Mouse (Mus musculus) liver, embryonic 13.5 days (tissue): ENCODE data around the gene Fam193a. TPM values are rescaled to one million over a fixed set of nuclear protein-coding genes. Genes with fewer than 3 reads are reported as not detected.

Experiments
- ATAC-seq: fragments of 200-750 bp; cut with Nextera tagmentation; 2 replicates; pipeline ENCODE4 v1.8.0; 2017; ENCODE audit warnings: low read depth, mild to moderate bottlenecking, moderate number of reproducible peaks, moderate library complexity
- DNase-seq: peaks from one replicate; pipeline ENCODE4 v3.0.0; 2022
- H3K27ac ChIP-seq: fragments of 300-500 bp; sonication (generic); 2 replicates; pipeline ENCODE4 v1.5.1; 2015; ENCODE audit warnings: moderate library complexity, mild to moderate bottlenecking, inconsistent platforms
- H3K27me3 ChIP-seq: fragments of 300-500 bp; sonication (generic); 2 replicates; pipeline ENCODE4 v1.6.1; 2015; ENCODE audit warnings: mild to moderate bottlenecking, inconsistent platforms
- H3K36me3 ChIP-seq: fragments of 300-500 bp; sonication (generic); 2 replicates; pipeline ENCODE4 v1.6.1; 2015; ENCODE audit warnings: mild to moderate bottlenecking, inconsistent platforms
- H3K4me1 ChIP-seq: fragments of 300-500 bp; sonication (generic); replicated peaks from 2 replicates; pipeline ENCODE4 v1.6.1; 2015; ENCODE audit warnings: inconsistent platforms
- H3K4me2 ChIP-seq: fragments of 300-500 bp; sonication (generic); 2 replicates; pipeline ENCODE4 v1.6.1; 2015; ENCODE audit warnings: inconsistent platforms, mild to moderate bottlenecking, moderate library complexity
- H3K4me3 ChIP-seq: fragments of 300-500 bp; sonication (generic); replicated peaks from 2 replicates; pipeline ENCODE4 v1.5.1; 2015; ENCODE audit warnings: mild to moderate bottlenecking, inconsistent platforms
- H3K9ac ChIP-seq: fragments of 300-500 bp; sonication (generic); 2 replicates; pipeline ENCODE4 v1.6.1; 2015; ENCODE audit warnings: mild to moderate bottlenecking, inconsistent platforms
- H3K9me3 ChIP-seq: fragments of 300-500 bp; sonication (generic); replicated peaks from 2 replicates; pipeline ENCODE4 v1.6.1; 2016; ENCODE audit warnings: inconsistent platforms
- WGBS: fragments of 180-500 bp; shearing (Covaris S2); methylation state at CpG from one replicate; pipeline ENCODE4 v1.1.7; 2015; ENCODE audit not compliant: insufficient replicate concordance; 5-methylcytosine and 5-hydroxymethylcytosine counted together
- polyA plus RNA-seq: library from polyadenylated mRNA; unstranded; fragments of >200 nt; fragmentation: Nextera tagmentation; extraction: Ambion mirVana; gene quantifications from 2 replicates; pipeline ENCODE4 v1.2.1, GENCODE M21; 2015

The Fam193a gene
- polyA plus RNA-seq, 1 experiment from 2014 or later, result 3.8 TPM

DNA sequence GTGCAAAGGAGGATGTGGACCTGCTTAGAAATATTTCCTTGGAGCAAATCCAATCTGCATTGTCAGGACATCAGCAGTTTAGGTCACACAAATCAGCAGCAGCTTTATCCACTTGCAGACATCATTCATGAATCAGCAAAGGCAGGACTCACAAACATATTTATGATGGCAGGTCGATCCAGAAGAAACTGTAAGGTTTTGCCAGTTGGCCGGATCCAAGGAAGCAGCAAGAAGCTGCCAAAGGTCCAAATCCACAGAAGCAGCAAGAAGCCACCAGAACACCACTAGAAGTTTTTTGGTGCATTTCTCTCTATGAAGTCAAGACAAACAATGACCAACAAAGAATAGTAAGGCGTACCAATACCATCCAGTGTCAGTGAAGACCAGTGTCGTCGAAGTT is 15.9 kb downstream of the Fam193a start:
- WGBS, result 93% methylated on average over 5 of the region's 5 CpGs
- DNase-seq (no peak), ATAC-seq (no peak)
- H3K4me2 ChIP-seq, result no peak overlapping the region
- no peak overlapping the region for H3K4me3 ChIP-seq
- no peaks in the 10 kb centered on the region for H3K4me1 ChIP-seq
- H3K9ac ChIP-seq, result no peak overlapping the region
- H3K36me3 ChIP-seq, result peaks cover 7% of the 10 kb centered on the region
- no peaks in the 10 kb centered on the region for H3K27me3 ChIP-seq
- no peak overlapping the region for H3K27ac ChIP-seq
- H3K9me3 ChIP-seq, result no peaks in the 10 kb centered on the region

DNA sequence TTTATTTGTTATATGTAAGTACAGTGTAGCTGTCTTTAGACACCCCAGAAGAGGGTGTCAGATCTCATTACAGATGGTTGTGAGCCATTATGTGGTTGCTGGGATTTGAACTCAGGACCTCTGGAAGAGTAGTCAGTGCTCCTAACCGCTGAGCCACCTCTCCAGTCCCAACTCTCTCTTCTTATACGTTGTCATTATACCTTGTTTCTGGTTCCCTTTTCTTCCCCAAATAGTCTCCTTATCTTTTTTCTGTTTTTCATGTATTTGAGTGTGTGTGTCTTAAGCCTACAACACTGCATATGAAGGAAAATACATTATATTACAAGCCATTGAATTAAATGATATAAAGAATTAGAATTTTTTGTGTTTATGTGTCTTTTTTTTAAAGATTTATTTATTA is 17.0 kb downstream of the Fam193a start:
- Histone ChIP-seq H3K4me2 (no peak overlapping the region), H3K36me3 (peaks cover 7% of the 10 kb centered on the region), H3K27ac (no peak overlapping the region), H3K4me3 (no peak overlapping the region), H3K9me3 (no peaks in the 10 kb centered on the region), H3K9ac (no peak overlapping the region), H3K27me3 (no peaks in the 10 kb centered on the region), H3K4me1 (no peaks in the 10 kb centered on the region)
- DNase-seq, result no peak
- ATAC-seq, result no peak
- WGBS, result 77% methylated on average over 2 of the region's 2 CpGs

DNA sequence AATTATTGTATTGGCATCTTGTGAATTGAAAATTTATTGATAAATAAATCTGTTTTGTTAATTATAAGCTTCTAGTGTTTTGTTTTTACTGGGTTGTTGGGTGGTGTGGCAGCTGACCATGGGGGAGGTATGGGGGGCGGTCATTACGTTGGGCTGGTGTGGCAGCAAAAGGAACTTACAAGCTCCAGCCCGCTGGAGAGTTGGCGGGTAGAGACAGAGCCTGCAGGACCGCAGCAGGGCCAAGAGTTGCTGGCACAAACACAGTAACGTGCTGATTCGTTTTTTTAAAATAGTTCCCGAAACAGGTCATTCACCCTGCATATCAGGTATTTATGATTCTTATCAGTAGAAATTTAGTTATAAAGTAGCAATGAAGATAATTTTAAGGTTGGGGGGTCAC is 23.5 kb downstream of the Fam193a start:
- no peak overlapping the region for H3K4me2 ChIP-seq
- no peaks in the 10 kb centered on the region for H3K9me3 ChIP-seq
- no peak overlapping the region for H3K9ac ChIP-seq
- peaks cover 21% of the 10 kb centered on the region for H3K4me1 ChIP-seq
- WGBS, result 89% methylated on average over 8 of the region's 8 CpGs
- no peaks in the 10 kb centered on the region for H3K27me3 ChIP-seq
- ATAC-seq, result no peak
- H3K36me3 ChIP-seq, result no peaks in the 10 kb centered on the region
- no peak for DNase-seq
- no peak overlapping the region for H3K4me3 ChIP-seq
- H3K27ac ChIP-seq, result no peak overlapping the region

DNA sequence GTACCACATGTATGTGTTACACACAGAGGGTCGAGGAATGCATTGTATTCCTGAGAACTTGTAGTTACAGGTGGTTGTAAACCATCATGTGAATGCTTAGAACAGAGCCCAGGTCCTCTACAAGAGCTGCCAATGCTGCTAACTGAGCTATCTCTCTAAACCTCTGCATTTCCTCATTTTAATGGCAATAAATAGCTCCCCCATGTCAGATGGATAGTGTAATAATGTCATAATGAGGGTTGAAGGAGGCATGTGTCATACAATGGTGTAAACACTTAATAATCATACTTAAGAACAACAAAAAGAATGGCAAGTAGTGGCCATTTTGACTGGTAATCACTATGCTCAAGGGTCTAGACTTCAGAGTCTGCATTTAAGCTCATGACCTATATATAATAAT is 25.6 kb downstream of the Fam193a start:
- 73% methylated on average over 1 of the region's 1 CpGs for WGBS
- no peak overlapping the region for H3K4me3 ChIP-seq

DNA sequence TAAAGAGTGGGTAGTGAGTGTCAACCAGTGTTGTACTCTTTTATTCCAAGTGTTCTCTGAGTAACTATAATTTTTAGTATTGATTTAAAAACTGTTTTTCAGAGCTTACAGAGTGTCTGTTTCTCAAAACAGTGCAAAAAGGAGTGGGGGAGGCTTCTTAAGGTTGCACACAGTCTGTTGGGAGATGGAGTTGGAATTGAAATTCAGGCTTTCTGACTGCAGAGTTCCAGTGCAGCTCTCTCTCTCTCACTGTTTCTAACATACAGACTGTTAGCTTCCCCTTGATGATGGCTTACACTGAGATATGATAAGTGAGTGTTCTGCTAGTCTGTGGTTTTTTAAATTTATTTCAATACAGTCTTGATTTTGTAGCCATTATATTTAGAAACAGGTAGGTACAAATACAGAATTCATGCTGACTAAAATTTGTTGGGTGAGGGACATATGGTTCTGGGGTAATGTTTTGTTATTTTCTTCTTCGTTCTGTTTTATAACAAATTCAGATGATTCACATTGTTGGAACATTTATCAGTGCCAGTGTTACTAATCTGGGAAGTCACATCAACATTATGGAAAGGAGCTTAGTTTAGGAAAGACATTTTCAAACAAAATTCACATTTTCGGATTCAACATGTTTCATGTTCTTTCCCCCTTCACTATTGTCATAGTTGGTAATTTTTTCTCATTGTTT is 26.3 kb downstream of the Fam193a start:
- Histone ChIP-seq H3K4me1 (peaks cover 34% of the 10 kb centered on the region), H3K9me3 (no peaks in the 10 kb centered on the region), H3K4me2 (no peak overlapping the region), H3K27ac (no peak overlapping the region), H3K36me3 (no peaks in the 10 kb centered on the region), H3K27me3 (no peaks in the 10 kb centered on the region), H3K9ac (no peak overlapping the region), H3K4me3 (no peak overlapping the region)
- 61% methylated on average over 2 of the region's 2 CpGs for WGBS
- DNase-seq (no peak), ATAC-seq (no peak)

More for the DNA sequence above, 25.6 kb downstream of the Fam193a start:
- no peaks in the 10 kb centered on the region for H3K36me3 ChIP-seq
- no peaks in the 10 kb centered on the region for H3K27me3 ChIP-seq
- no peak for DNase-seq
- no peak overlapping the region for H3K9ac ChIP-seq
- H3K4me1 ChIP-seq, result peaks cover 34% of the 10 kb centered on the region
- ATAC-seq, result no peak
- no peak overlapping the region for H3K27ac ChIP-seq
- H3K9me3 ChIP-seq, result no peaks in the 10 kb centered on the region
- H3K4me2 ChIP-seq, result no peak overlapping the region

DNA sequence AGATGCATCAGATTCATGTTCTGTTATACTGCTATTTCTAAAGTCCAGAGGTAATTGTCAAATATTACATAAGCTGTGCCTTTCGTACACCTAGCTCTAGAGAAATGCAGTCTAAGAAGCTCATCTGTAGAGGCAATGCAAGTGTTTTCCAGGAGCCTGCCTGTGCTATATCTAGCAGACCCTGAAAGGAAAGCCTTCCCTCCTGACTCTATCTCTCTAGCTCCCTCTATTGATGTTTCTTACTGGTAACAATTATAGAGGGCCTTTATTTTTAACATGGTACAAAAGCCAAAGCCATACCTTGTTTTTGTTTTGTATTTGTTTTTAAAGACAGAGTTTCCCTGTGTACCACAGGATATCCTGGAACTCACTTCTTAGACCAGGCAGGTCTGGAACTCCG is 28.1 kb downstream of the Fam193a start:
- Histone ChIP-seq H3K36me3 (no peaks in the 10 kb centered on the region), H3K27me3 (no peaks in the 10 kb centered on the region), H3K9me3 (no peaks in the 10 kb centered on the region), H3K4me1 (peaks cover 34% of the 10 kb centered on the region), H3K9ac (no peak overlapping the region), H3K4me3 (no peak overlapping the region), H3K27ac (no peak overlapping the region), H3K4me2 (no peak overlapping the region)
- ATAC-seq (no peak), DNase-seq (no peak)
- 78% methylated on average over 2 of the region's 2 CpGs for WGBS

DNA sequence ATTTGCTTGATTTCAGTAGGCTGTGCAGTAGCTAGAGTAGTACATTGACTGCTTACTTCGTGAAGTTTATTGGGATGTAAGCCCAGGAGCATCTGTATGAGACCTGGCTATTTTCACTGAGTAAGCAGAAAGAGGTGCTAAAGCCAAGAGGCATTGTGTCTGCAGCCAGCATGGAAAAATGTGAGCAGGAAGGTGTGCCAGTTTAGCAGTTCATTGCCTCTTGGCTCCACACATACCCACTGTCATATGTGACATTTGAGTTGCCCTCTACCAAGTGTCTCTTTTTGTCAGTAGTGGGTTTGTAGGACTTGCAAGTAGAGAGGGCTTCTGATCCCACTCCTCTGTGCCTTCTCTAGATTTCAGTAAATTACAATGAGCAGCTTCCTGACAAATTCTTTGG is 28.6 kb downstream of the Fam193a start:
- no peaks in the 10 kb centered on the region for H3K9me3 ChIP-seq
- DNase-seq (no peak), ATAC-seq (no peak)
- H3K4me1 ChIP-seq, result peaks cover 37% of the 10 kb centered on the region
- no peak overlapping the region for H3K4me3 ChIP-seq
- H3K36me3 ChIP-seq, result no peaks in the 10 kb centered on the region
- 66% methylated on average over 1 of the region's 1 CpGs for WGBS
- H3K27ac ChIP-seq, result no peak overlapping the region
- H3K27me3 ChIP-seq, result no peaks in the 10 kb centered on the region
- H3K9ac ChIP-seq, result no peak overlapping the region
- H3K4me2 ChIP-seq, result no peak overlapping the region

DNA sequence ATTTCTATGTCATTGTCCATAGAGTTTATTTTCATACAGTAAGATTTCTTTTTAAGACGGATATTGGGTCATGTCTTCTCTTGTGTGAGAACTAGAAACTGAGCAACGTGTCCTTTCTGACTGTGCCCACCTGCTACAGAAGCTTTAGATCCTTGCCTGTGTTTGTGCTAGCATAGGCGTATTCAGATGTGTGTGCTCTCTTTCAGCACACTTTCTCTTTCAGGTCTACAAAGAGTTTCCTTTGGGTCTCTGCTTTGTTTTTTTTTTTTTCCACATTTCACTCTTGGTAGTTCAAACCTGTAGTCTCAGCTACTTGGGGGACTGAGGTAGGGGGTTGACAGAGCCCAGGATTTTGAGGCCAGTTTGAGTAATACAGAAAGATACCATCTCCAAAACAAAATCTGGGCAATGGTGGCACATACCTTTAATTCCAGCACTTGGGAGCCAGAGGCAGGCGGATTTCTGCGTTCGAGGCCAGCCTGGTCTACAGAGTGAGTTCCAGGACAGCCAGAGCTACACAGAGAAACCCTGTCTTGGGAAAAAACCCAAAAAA is 37.7 kb downstream of the Fam193a start:
- H3K27me3 ChIP-seq, result no peaks in the 10 kb centered on the region
- H3K9me3 ChIP-seq, result no peaks in the 10 kb centered on the region
- H3K4me3 ChIP-seq, result no peak overlapping the region
- 81% methylated on average over 6 of the region's 6 CpGs for WGBS
- DNase-seq, result no peak
- no peak for ATAC-seq
- H3K4me2 ChIP-seq, result no peak overlapping the region
- H3K9ac ChIP-seq, result no peak overlapping the region
- H3K4me1 ChIP-seq, result peaks cover 29% of the 10 kb centered on the region
- H3K27ac ChIP-seq, result no peak overlapping the region
- H3K36me3 ChIP-seq, result peaks cover 6% of the 10 kb centered on the region; the same call in 1 of the 2 replicates

DNA sequence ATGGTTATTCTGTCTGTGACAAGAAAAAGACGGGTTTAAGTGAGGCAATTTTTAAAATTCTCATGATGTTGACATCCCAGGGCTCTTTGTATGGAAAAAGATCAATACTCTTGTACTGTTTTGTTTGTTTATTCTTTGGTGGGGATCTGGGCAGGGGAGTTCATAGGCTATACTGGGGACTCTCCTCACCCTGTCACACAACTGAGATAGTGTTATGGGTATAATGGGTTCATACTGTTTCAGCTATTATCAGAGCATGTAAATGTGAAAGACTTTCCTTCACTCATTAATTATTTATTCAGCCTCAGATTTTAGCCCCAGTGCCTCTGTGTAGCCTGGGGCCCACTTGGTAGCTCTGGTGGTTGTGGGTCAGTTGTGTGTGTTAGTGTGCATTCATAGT is 39.3 kb downstream of the Fam193a start:
- no peak overlapping the region for H3K9ac ChIP-seq
- H3K36me3 ChIP-seq, result peaks cover 9% of the 10 kb centered on the region; the same call in 1 of the 2 replicates
- no peaks in the 10 kb centered on the region for H3K9me3 ChIP-seq
- H3K4me3 ChIP-seq, result no peak overlapping the region
- no peaks in the 10 kb centered on the region for H3K27me3 ChIP-seq
- ATAC-seq (no peak), DNase-seq (no peak)
- H3K4me2 ChIP-seq, result no peak overlapping the region
- H3K27ac ChIP-seq, result no peak overlapping the region
- H3K4me1 ChIP-seq, result peaks cover 19% of the 10 kb centered on the region
- 54% methylated on average over 1 of the region's 1 CpGs for WGBS

DNA sequence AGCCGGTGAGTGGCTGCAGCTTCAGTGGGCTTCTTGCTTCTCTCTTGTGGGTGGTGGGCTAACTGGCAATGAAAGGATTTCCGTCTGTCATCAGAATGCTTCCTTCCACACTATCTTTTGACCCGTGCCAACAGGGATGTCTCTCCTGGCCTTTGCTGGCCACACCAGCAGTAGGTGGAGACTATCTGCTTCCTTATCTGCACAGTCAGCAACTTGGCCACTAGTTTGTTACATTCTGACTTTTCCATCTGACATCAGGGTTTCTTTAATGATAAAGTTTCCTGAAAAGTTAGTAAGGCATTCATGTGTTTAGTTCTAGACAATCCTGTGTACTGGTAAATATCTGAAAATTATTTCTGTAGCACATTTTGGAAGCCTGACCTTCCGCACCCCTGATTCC is 41.1 kb downstream of the Fam193a start:
- peak; percentile 1 for DNase-seq

DNA sequence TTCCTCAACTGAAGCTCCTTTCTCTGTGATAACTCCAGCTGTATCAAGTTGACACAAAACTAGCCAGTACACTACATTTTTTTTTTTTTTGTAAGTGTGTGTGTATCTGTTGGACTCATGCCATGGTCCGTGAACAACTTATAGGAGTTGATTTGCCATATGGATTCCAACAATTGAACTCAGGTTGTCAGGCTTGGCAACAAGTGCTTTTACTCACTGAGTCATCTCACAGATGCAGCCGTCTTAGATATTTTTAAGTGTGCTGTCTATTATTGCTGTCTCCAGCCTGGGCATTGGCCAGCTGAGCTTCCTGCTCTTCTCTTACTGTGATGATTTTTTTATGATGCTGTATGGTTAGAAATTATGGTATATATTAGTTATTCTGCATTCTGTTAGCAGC is 44.2 kb downstream of the Fam193a start:
- no peak overlapping the region for H3K9ac ChIP-seq
- no peaks in the 10 kb centered on the region for H3K27me3 ChIP-seq
- H3K4me2 ChIP-seq, result no peak overlapping the region
- ATAC-seq (no peak), DNase-seq (no peak)
- no peak overlapping the region for H3K27ac ChIP-seq
- peaks cover 18% of the 10 kb centered on the region for H3K4me1 ChIP-seq
- H3K4me3 ChIP-seq, result no peak overlapping the region
- 80% methylated on average over 2 of the region's 2 CpGs for WGBS
- H3K36me3 ChIP-seq, result peaks cover 9% of the 10 kb centered on the region; the same call in 1 of the 2 replicates
- H3K9me3 ChIP-seq, result no peaks in the 10 kb centered on the region

More for the DNA sequence above, 41.1 kb downstream of the Fam193a start:
- H3K36me3 ChIP-seq, result peaks cover 9% of the 10 kb centered on the region; the same call in 1 of the 2 replicates
- ATAC-seq, result no peak
- 41% methylated on average over 4 of the region's 4 CpGs for WGBS
- H3K4me3 ChIP-seq, result no peak overlapping the region
- no peak overlapping the region for H3K9ac ChIP-seq
- no peak overlapping the region for H3K4me2 ChIP-seq
- peaks cover 18% of the 10 kb centered on the region for H3K4me1 ChIP-seq
- no peaks in the 10 kb centered on the region for H3K9me3 ChIP-seq
- no peaks in the 10 kb centered on the region for H3K27me3 ChIP-seq
- no peak overlapping the region; the same call in 1 of the 2 replicates for H3K27ac ChIP-seq
